Mouse (Mus musculus): ENCODE data around the gene Etv4.

- TF ChIP-seq CTCF (IDR thresholded peaks at IDR 0.05; ENCODE audit: borderline replicate concordance, insufficient read depth, low read depth, low read length) = no peak
- TF ChIP-seq POLR2A (IDR thresholded peaks at IDR 0.05; ENCODE audit: borderline replicate concordance, insufficient read depth, low read length) = no peak
These were observed 20.0 kb upstream of the Etv4 start for GRCm38 (mm10) chr11:101805113-101805704.

Measured in cerebellum, adult 2 months (tissue).